ENCODE assay signal across 9 mouse cellular contexts in the genomic region with DNA sequence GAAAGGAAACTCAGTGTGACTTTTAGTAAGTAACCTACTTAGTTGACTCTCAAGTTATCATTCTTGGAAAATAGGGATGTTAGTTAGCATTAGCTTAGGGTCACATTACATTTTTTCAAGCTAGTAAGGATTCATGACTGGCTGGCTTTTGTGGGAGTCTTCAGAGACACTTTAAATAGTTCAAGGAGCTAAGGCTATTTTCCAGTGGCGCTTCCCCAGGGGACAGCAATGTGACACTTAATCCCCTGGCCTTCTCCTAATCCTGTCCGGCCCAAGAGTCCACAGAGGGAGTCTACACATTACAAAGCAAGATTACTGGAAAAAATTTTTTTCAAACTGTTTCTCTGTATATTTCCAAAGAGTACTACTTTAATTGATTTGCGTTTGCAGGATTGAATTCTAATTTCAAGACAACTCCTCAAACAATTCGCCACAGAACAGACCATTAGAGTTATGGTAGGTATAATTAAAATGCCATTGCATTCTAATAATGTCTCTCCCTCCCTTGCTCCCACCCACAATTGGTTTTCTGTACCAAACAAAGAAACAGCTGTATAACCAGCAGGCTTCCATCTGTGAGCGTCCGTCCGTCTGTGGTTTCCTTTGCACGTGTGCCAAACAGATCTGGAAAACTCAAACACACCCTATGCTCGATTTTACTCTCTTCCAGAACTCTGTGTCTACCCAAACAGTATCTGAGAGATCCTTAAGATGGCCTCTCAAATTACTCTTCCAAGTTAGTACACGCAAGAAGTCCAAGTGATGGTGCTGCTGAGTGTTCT.
DNase-seq lines count a peak whose midpoint lies in the region; ATAC-seq lines count a peak whose summit lies in the region.
"Had no signal": no experiment of that assay in that cellular context is flagged by ENCODE, and none has a peak within 500 bp of the region (broad histone marks: within the 10 kb centered on the region; RNA-seq: fewer than 3 reads in every experiment).

No protein-coding gene starts in this region.

- H3K4me1 ChIP-seq in kidney, embryonic 16.5 days (ENCODE audit: insufficient read depth, low read length), result no peaks in the 10 kb centered on the region

- ATAC-seq in kidney, embryonic 16.5 days (ENCODE audit: low FRiP score, low TSS enrichment), result no peak

- H3K36me3 ChIP-seq in kidney, embryonic 16.5 days (ENCODE audit: insufficient read depth, low read length), result no peaks in the 10 kb centered on the region
- H3K36me3 ChIP-seq: heart, embryonic 13.5 days had no signal

- no peaks in the 10 kb centered on the region for H3K9me3 ChIP-seq in kidney, embryonic 16.5 days (ENCODE audit: low read length)
- H3K9me3 ChIP-seq: heart, embryonic 13.5 days had no signal

- no peak overlapping the region for H3K27ac ChIP-seq in kidney, embryonic 16.5 days (ENCODE audit: low read length)
- H3K27ac ChIP-seq: heart, embryonic 13.5 days had no signal

- H3K4me2 ChIP-seq in kidney, embryonic 16.5 days (replicated peaks; ENCODE audit: low read depth, low read length), result no peak overlapping the region
- H3K4me2 ChIP-seq: heart, embryonic 13.5 days had no signal

- H3K9ac ChIP-seq in kidney, embryonic 16.5 days (replicated peaks; ENCODE audit: low read length), result no peak overlapping the region
- H3K9ac ChIP-seq: heart, embryonic 13.5 days had no signal

- WGBS in kidney, embryonic 16.5 days, result 56% methylated on average over 10 of the region's 10 CpGs

- no peak overlapping the region for H3K4me3 ChIP-seq in kidney, embryonic 16.5 days (ENCODE audit: low read length)
- H3K4me3 ChIP-seq: heart, embryonic 13.5 days had no signal

- H3K27me3 ChIP-seq in kidney, embryonic 16.5 days (ENCODE audit: insufficient read depth, low read length), result no peaks in the 10 kb centered on the region
- H3K27me3 ChIP-seq: heart, embryonic 13.5 days had no signal

- peak; percentile 16 for DNase-seq in kidney, postnatal 14 days
- peak; percentile 9 for DNase-seq in NIH3T3 (ENCODE audit: low read depth)
- peak; percentile 63 to 73 for DNase-seq in gastrocnemius, adult 8-10 months (ENCODE audit: low spot score in 2 of 2)
- DNase-seq in lung, postnatal 36 days, result peak; percentile 7
- DNase-seq in B cell, adult 2 months, result no peak
- DNase-seq in cerebellum, postnatal 4 days (ENCODE audit: low spot score in 2 of 2), result no peak
- DNase-seq: thymus, postnatal 14 days had no signal

Comparison
In these comparisons a context has a peak if more than half of its experiments do, and no peak if none do; other contexts are left out.
1. DNase-seq: peak in kidney, postnatal 14 days (single experiment), NIH3T3 (single experiment), gastrocnemius, adult 8-10 months (2 of 2) and lung, postnatal 36 days (single experiment); none in B cell, adult 2 months (0 of 2) and cerebellum, postnatal 4 days (0 of 2).